28 mouse cellular contexts compared by ENCODE assay signal in genomic region chr9:15276855-15277254, GRCm38 (mm10). TPM values are rescaled to one million over a fixed set of nuclear protein-coding genes. Genes with fewer than 3 reads are reported as not detected.
"Had no signal": no experiment of that assay in that cellular context is flagged by ENCODE, and none has a peak within 500 bp of the region (broad histone marks: within the 10 kb centered on the region; RNA-seq: fewer than 3 reads in every experiment).

No protein-coding gene starts in this region.

- H3K27me3 ChIP-seq: embryonic facial prominence, embryonic 12.5 days; embryonic facial prominence, embryonic 13.5 days; embryonic facial prominence, embryonic 15.5 days; forebrain, embryonic 12.5 days; forebrain, embryonic 13.5 days; forebrain, embryonic 15.5 days had no signal

- H3K4me3 ChIP-seq: embryonic facial prominence, embryonic 10.5 days; embryonic facial prominence, embryonic 12.5 days; embryonic facial prominence, embryonic 13.5 days; embryonic facial prominence, embryonic 15.5 days; erythroblast, embryonic 14.5 days; forebrain, embryonic 10.5 days; forebrain, embryonic 12.5 days; forebrain, embryonic 13.5 days; forebrain, embryonic 15.5 days; gastrocnemius, adult 2 months; heart, adult 2 months had no signal

- ATAC-seq: forebrain, embryonic 13.5 days; forebrain, embryonic 14.5 days; forebrain, embryonic 15.5 days; forebrain, embryonic 16.5 days; forebrain, postnatal 0 days had no signal

- H3K9me3 ChIP-seq: embryonic facial prominence, embryonic 10.5 days; embryonic facial prominence, embryonic 12.5 days; embryonic facial prominence, embryonic 13.5 days; embryonic facial prominence, embryonic 15.5 days; forebrain, embryonic 10.5 days; forebrain, embryonic 12.5 days; forebrain, embryonic 13.5 days; forebrain, embryonic 15.5 days had no signal

- DNase-seq: cerebellum, adult 9-11 months; cerebellum, postnatal 10 days; cerebellum, postnatal 14 days; cerebellum, postnatal 25 days; cerebellum, postnatal 36 days; embryo, embryonic 11 days; forebrain, postnatal 0 days; gastrocnemius, adult 2 months; gastrocnemius, postnatal 10 days; gastrocnemius, postnatal 14 days; gastrocnemius, postnatal 25 days; gastrocnemius, postnatal 36 days; heart, adult 11 months; heart, adult 18-20 months; heart, adult 2 months had no signal

RNA-seq across cellular contexts. Expression of gene Vstm5, which starts 38.0 kb away (rescaled TPM):
- total RNA-seq: gastrocnemius, adult 2 months; gastrocnemius, adult 8-10 months; gastrocnemius, postnatal 25 days; granulocyte monocyte progenitor cell, adult 5-6 weeks had no signal
- polyA plus RNA-seq: erythroblast, embryonic 14.5 days had no signal
